Mouse (Mus musculus): ENCODE data around the gene 1700034J05Rik. TPM values are rescaled to one million over a fixed set of nuclear protein-coding genes. Genes with fewer than 3 reads are reported as not detected.

Gene 1700034J05Rik
- polyA plus RNA-seq, 1 experiment: not detected

GRCm38 (mm10) chr6:146979953-146980352 is 25.7 kb upstream of the 1700034J05Rik start:
- TF ChIP-seq CTCF (IDR thresholded peaks at IDR 0.05; ENCODE audit: borderline replicate concordance, insufficient read depth, low read length) (no peak), POLR2A (IDR thresholded peaks at IDR 0.05; ENCODE audit: low read depth, low read length) (no peak)
- Histone ChIP-seq H3K4me1 (ENCODE audit: control insufficient read depth, insufficient read depth, low read length) (peaks cover 30% of the 10 kb centered on the region), H3K27ac (ENCODE audit: insufficient read depth, low read length) (peak overlapping the region; percentile 59), H3K4me3 (ENCODE audit: insufficient read depth, low read length) (no peak overlapping the region)

- no peak overlapping the region for H3K4me3 ChIP-seq (ENCODE audit: insufficient read depth, low read length)
- H3K4me1 ChIP-seq (ENCODE audit: control insufficient read depth, insufficient read depth, low read length): peaks cover 30% of the 10 kb centered on the region
- peak overlapping the region; percentile 59 for H3K27ac ChIP-seq (ENCODE audit: insufficient read depth, low read length)
- no peak for TF ChIP-seq CTCF (IDR thresholded peaks at IDR 0.05; ENCODE audit: borderline replicate concordance, insufficient read depth, low read length)
Measured at GRCm38 (mm10) chr6:146979115-146979744, 25.0 kb upstream of the 1700034J05Rik start.

GRCm38 (mm10) chr6:146978691-146979114 is 24.5 kb upstream of the 1700034J05Rik start:
- Histone ChIP-seq H3K4me3 (ENCODE audit: insufficient read depth, low read length) (no peak overlapping the region), H3K27ac (ENCODE audit: insufficient read depth, low read length) (peak overlapping the region; percentile 59), H3K4me1 (ENCODE audit: control insufficient read depth, insufficient read depth, low read length) (peaks cover 26% of the 10 kb centered on the region)
- TF ChIP-seq CTCF (IDR thresholded peaks at IDR 0.05; ENCODE audit: borderline replicate concordance, insufficient read depth, low read length) (no peak), POLR2A (IDR thresholded peaks at IDR 0.05; ENCODE audit: low read depth, low read length) (no peak)

GRCm38 (mm10) chr6:146976446-146976845 is 22.2 kb upstream of the 1700034J05Rik start:
- TF ChIP-seq POLR2A (IDR thresholded peaks at IDR 0.05; ENCODE audit: low read depth, low read length): no peak
- TF ChIP-seq CTCF (IDR thresholded peaks at IDR 0.05; ENCODE audit: borderline replicate concordance, insufficient read depth, low read length): no peak
- no peak overlapping the region for H3K27ac ChIP-seq (ENCODE audit: insufficient read depth, low read length)
- peaks cover 23% of the 10 kb centered on the region for H3K4me1 ChIP-seq (ENCODE audit: control insufficient read depth, insufficient read depth, low read length)
- H3K4me3 ChIP-seq (ENCODE audit: insufficient read depth, low read length): no peak overlapping the region

- no peak for TF ChIP-seq CTCF (IDR thresholded peaks at IDR 0.05; ENCODE audit: borderline replicate concordance, insufficient read depth, low read length)
- no peak for TF ChIP-seq POLR2A (IDR thresholded peaks at IDR 0.05; ENCODE audit: low read depth, low read length)
- peaks cover 8% of the 10 kb centered on the region for H3K4me1 ChIP-seq (ENCODE audit: control insufficient read depth, insufficient read depth, low read length)
- no peak overlapping the region for H3K4me3 ChIP-seq (ENCODE audit: insufficient read depth, low read length)
Measured at GRCm38 (mm10) chr6:146973830-146974229, 19.6 kb upstream of the 1700034J05Rik start.

GRCm38 (mm10) chr6:146973406-146973805 is 19.2 kb upstream of the 1700034J05Rik start:
- H3K4me1 ChIP-seq (ENCODE audit: control insufficient read depth, insufficient read depth, low read length): peaks cover 4% of the 10 kb centered on the region; the same call in 1 of the 2 replicates
- TF ChIP-seq POLR2A (IDR thresholded peaks at IDR 0.05; ENCODE audit: low read depth, low read length): no peak
- no peak for TF ChIP-seq CTCF (IDR thresholded peaks at IDR 0.05; ENCODE audit: borderline replicate concordance, insufficient read depth, low read length)
- no peak overlapping the region for H3K27ac ChIP-seq (ENCODE audit: insufficient read depth, low read length)
- no peak overlapping the region for H3K4me3 ChIP-seq (ENCODE audit: insufficient read depth, low read length)

More at GRCm38 (mm10) chr6:146973830-146974229, 19.6 kb upstream of the 1700034J05Rik start:
- H3K27ac ChIP-seq (ENCODE audit: insufficient read depth, low read length): no peak overlapping the region

- no peak overlapping the region for H3K27ac ChIP-seq (ENCODE audit: insufficient read depth, low read length)
- no peak overlapping the region for H3K4me3 ChIP-seq (ENCODE audit: insufficient read depth, low read length)
- no peak for TF ChIP-seq CTCF (IDR thresholded peaks at IDR 0.05; ENCODE audit: borderline replicate concordance, insufficient read depth, low read length)
- no peak for TF ChIP-seq POLR2A (IDR thresholded peaks at IDR 0.05; ENCODE audit: low read depth, low read length)
- H3K4me1 ChIP-seq (ENCODE audit: control insufficient read depth, insufficient read depth, low read length): no peaks in the 10 kb centered on the region; the same call in 1 of the 2 replicates
Measured at GRCm38 (mm10) chr6:146972740-146973139, 18.5 kb upstream of the 1700034J05Rik start.

- TF ChIP-seq POLR2A (IDR thresholded peaks at IDR 0.05; ENCODE audit: low read depth, low read length) (no peak), CTCF (IDR thresholded peaks at IDR 0.05; ENCODE audit: borderline replicate concordance, insufficient read depth, low read length) (no peak)
Measured at GRCm38 (mm10) chr6:146972009-146972408, 17.8 kb upstream of the 1700034J05Rik start.

GRCm38 (mm10) chr6:146971366-146971765 is 17.1 kb upstream of the 1700034J05Rik start:
- no peak for TF ChIP-seq POLR2A (IDR thresholded peaks at IDR 0.05; ENCODE audit: low read depth, low read length)
- no peak overlapping the region for H3K4me3 ChIP-seq (ENCODE audit: insufficient read depth, low read length)
- H3K4me1 ChIP-seq (ENCODE audit: control insufficient read depth, insufficient read depth, low read length): no peaks in the 10 kb centered on the region; the same call in 1 of the 2 replicates
- no peak overlapping the region for H3K27ac ChIP-seq (ENCODE audit: insufficient read depth, low read length)

More at GRCm38 (mm10) chr6:146972009-146972408, 17.8 kb upstream of the 1700034J05Rik start:
- no peaks in the 10 kb centered on the region; the same call in 1 of the 2 replicates for H3K4me1 ChIP-seq (ENCODE audit: control insufficient read depth, insufficient read depth, low read length)
- H3K4me3 ChIP-seq (ENCODE audit: insufficient read depth, low read length): no peak overlapping the region
- H3K27ac ChIP-seq (ENCODE audit: insufficient read depth, low read length): no peak overlapping the region

GRCm38 (mm10) chr6:146970811-146971210 is 16.6 kb upstream of the 1700034J05Rik start:
- Histone ChIP-seq H3K4me3 (ENCODE audit: insufficient read depth, low read length) (no peak overlapping the region), H3K27ac (ENCODE audit: insufficient read depth, low read length) (no peak overlapping the region), H3K4me1 (ENCODE audit: control insufficient read depth, insufficient read depth, low read length) (no peaks in the 10 kb centered on the region; the same call in 1 of the 2 replicates)
- TF ChIP-seq CTCF (IDR thresholded peaks at IDR 0.05; ENCODE audit: borderline replicate concordance, insufficient read depth, low read length): no peak
- TF ChIP-seq POLR2A (IDR thresholded peaks at IDR 0.05; ENCODE audit: low read depth, low read length): no peak
